In the genomic region with DNA sequence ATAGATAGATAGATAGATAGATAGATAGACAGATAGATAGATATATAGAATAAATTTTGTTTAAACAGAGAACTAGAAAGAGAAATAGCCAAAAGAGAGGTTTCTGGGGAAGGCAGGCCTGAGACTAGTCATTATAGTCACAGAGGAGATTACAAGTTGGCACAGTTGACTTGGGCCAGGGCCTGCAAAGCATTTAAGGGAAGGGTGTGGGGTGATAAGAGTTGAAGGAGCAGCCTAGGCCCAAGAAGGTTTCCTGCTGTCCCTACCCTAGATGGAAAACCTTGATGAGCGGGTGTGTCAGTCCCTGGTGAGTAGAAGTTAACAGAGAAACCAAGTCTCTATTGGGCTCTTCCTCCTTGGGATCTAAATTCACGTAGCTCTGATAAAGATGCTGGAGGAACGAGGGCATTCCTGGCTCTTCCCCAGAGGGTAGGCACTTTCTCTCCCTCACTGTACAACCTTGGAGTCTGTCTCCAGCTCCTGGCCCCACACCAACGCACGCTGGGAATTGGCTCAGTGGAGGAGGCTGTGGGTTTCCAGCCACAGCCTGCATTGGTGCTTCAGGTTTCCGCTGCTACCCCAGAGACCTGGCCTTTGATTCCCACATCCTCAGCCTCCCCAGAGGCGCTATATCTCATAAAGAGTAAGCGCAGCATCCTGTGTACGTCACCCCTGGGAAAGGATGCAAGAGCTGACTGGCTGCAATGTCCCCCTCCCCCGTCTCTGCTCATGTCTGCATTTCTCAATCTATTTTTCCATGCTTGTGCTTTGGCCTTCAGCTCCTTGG, we compare ENCODE assay signal across 12 mouse cellular contexts. TPM values are rescaled to one million over a fixed set of nuclear protein-coding genes. Genes with fewer than 3 reads are reported as not detected.
DNase-seq lines count a peak whose midpoint lies in the region; ATAC-seq and TF ChIP-seq lines count a peak whose summit lies in the region.
"Had no signal": no experiment of that assay in that cellular context is flagged by ENCODE, and none has a peak within 500 bp of the region (broad histone marks: within the 10 kb centered on the region; RNA-seq: fewer than 3 reads in every experiment).

No protein-coding gene starts in this region.

- no peaks in the 10 kb centered on the region for H3K79me2 ChIP-seq in heart, adult 2 months (replicated peaks; ENCODE audit: control insufficient read depth, insufficient read depth, low read length)

- no peaks in the 10 kb centered on the region for H3K9me3 ChIP-seq in heart, embryonic 11.5 days (replicated peaks; ENCODE audit: control insufficient read depth, low read length)
- no peaks in the 10 kb centered on the region for H3K9me3 ChIP-seq in midbrain, embryonic 11.5 days (ENCODE audit: control insufficient read depth, low read length)
- H3K9me3 ChIP-seq: limb, embryonic 13.5 days had no signal

- TF ChIP-seq EP300 in heart, adult 2 months (IDR thresholded peaks at IDR 0.05; ENCODE audit: insufficient read depth, low read depth, low read length), result no peak

- DNase-seq in heart, adult 2 months, result peak; percentile 48 to 59
- peak; percentile 35 for DNase-seq in Muller cell, postnatal 12 days (ENCODE audit: inconsistent ontology term)
- DNase-seq in cerebellum, postnatal 25 days, result peak; percentile 92 to 93
- DNase-seq in right cerebral cortex, postnatal 36 days (ENCODE audit: low spot score in 2 of 2), result no peak
- no peak for DNase-seq in lung, adult 18-20 months
- no peak for DNase-seq in midbrain, embryonic 11.5 days (ENCODE audit: low spot score, missing footprints)
- DNase-seq: adrenal gland, adult 2 months had no signal

- no peak overlapping the region for H3K4me2 ChIP-seq in heart, embryonic 11.5 days
- no peak overlapping the region for H3K4me2 ChIP-seq in midbrain, embryonic 11.5 days
- H3K4me2 ChIP-seq: limb, embryonic 13.5 days had no signal

- no peak for TF ChIP-seq POLR2A in heart, adult 2 months (IDR thresholded peaks at IDR 0.05; ENCODE audit: insufficient read depth, low read depth, low read length)

- peak overlapping the region; percentile 32 for H3K27ac ChIP-seq in heart, adult 2 months
- H3K27ac ChIP-seq in heart, embryonic 11.5 days (ENCODE audit: low read depth, low read length), result no peak overlapping the region
- H3K27ac ChIP-seq in midbrain, embryonic 11.5 days (ENCODE audit: low read depth, low read length), result no peak overlapping the region
- H3K27ac ChIP-seq: limb, embryonic 13.5 days; stomach, postnatal 0 days had no signal

- H3K36me3 ChIP-seq in heart, adult 2 months (ENCODE audit: control insufficient read depth, insufficient read depth, low read length), result no peaks in the 10 kb centered on the region
- no peaks in the 10 kb centered on the region for H3K36me3 ChIP-seq in heart, embryonic 11.5 days (ENCODE audit: control insufficient read depth, insufficient read depth, low read length)
- no peaks in the 10 kb centered on the region for H3K36me3 ChIP-seq in midbrain, embryonic 11.5 days (ENCODE audit: control insufficient read depth, insufficient read depth, low read length)
- H3K36me3 ChIP-seq: limb, embryonic 13.5 days had no signal

- H3K4me1 ChIP-seq in heart, adult 2 months (ENCODE audit: control insufficient read depth, insufficient read depth, low read length), result peaks cover 3% of the 10 kb centered on the region; the same call in 1 of the 2 replicates
- H3K4me1 ChIP-seq in heart, embryonic 11.5 days (ENCODE audit: control insufficient read depth, insufficient read depth, low read length), result no peaks in the 10 kb centered on the region
- no peaks in the 10 kb centered on the region for H3K4me1 ChIP-seq in midbrain, embryonic 11.5 days (ENCODE audit: control insufficient read depth, insufficient read depth, low read length)

- ATAC-seq in heart, embryonic 11.5 days (replicated peaks; ENCODE audit: insufficient number of reproducible peaks, low FRiP score, low TSS enrichment), result no peak; the same call in 1 of the 2 replicates
- ATAC-seq in megakaryocyte-erythroid progenitor cell, adult 5-6 weeks (replicated peaks; ENCODE audit: low FRiP score, low TSS enrichment, poor library complexity, severe bottlenecking), result peak; percentile 58; the same call in 1 of the 2 replicates
- ATAC-seq in midbrain, embryonic 11.5 days (ENCODE audit: low FRiP score), result no peak

- H3K9ac ChIP-seq in heart, adult 2 months (ENCODE audit: low read depth, low read length), result no peak overlapping the region
- H3K9ac ChIP-seq in heart, embryonic 11.5 days (ENCODE audit: low read depth, low read length), result no peak overlapping the region
- no peak overlapping the region for H3K9ac ChIP-seq in midbrain, embryonic 11.5 days (ENCODE audit: low read length)
- H3K9ac ChIP-seq: limb, embryonic 13.5 days had no signal

- no peaks in the 10 kb centered on the region for H3K27me3 ChIP-seq in heart, adult 2 months (ENCODE audit: control insufficient read depth, insufficient read depth, low read length)
- H3K27me3 ChIP-seq in heart, embryonic 11.5 days (ENCODE audit: control insufficient read depth, insufficient read depth, low read length), result no peaks in the 10 kb centered on the region
- H3K27me3 ChIP-seq in midbrain, embryonic 11.5 days (ENCODE audit: control insufficient read depth, insufficient read depth, low read length), result no peaks in the 10 kb centered on the region
- H3K27me3 ChIP-seq: limb, embryonic 13.5 days had no signal

- no peak for TF ChIP-seq CTCF in heart, adult 2 months (IDR thresholded peaks at IDR 0.05)

- intact Hi-C loops in heart, adult 2 months (cut with DNase I), result no loop called here

- H3K4me3 ChIP-seq in heart, adult 2 months, result no peak overlapping the region
- no peak overlapping the region for H3K4me3 ChIP-seq in heart, embryonic 11.5 days (ENCODE audit: low read depth, low read length)
- H3K4me3 ChIP-seq in midbrain, embryonic 11.5 days (ENCODE audit: low read depth, low read length), result no peak overlapping the region
- H3K4me3 ChIP-seq: limb, embryonic 13.5 days had no signal

- 32% methylated on average over 10 of the region's 10 CpGs for WGBS in heart, adult 2 months
- 64% methylated on average over 10 of the region's 10 CpGs for WGBS in heart, embryonic 11.5 days (ENCODE audit: insufficient replicate concordance)
- 78% methylated on average over 10 of the region's 10 CpGs for WGBS in midbrain, embryonic 11.5 days

RNA-seq across cellular contexts. Expression of a gene that starts 3.1 kb away (rescaled TPM):
- total RNA-seq in heart, adult 2 months (2021), result under 1 TPM; 0.34 to 0.57 TPM
- 0.53 and 0.66 TPM in 2 replicates for polyA plus RNA-seq in heart, adult 2 months (2012; rRNA removed)
- not detected in 2 replicates for polyA plus RNA-seq in heart, embryonic 11.5 days (2014; fragmentation: Nextera tagmentation; extraction: Ambion mirVana)
- total RNA-seq in megakaryocyte-erythroid progenitor cell, adult 5-6 weeks (2014; fragmentation: Nextera tagmentation), result not detected in 2 replicates
- total RNA-seq in megakaryocyte-erythroid progenitor cell, adult 5-6 weeks (2017), result not detected in 2 replicates
- polyA plus RNA-seq in midbrain, embryonic 11.5 days (2014; fragmentation: Nextera tagmentation; extraction: Ambion mirVana), result not detected in 2 replicates
- polyA plus RNA-seq: embryonic facial prominence, embryonic 11.5 days had no signal

RNA-seq across cellular contexts. Expression of a gene that starts 21.1 kb away (rescaled TPM):
- under 1 TPM; 0.41 to 0.44 TPM for total RNA-seq in heart, adult 2 months (2021)
- polyA plus RNA-seq in heart, adult 2 months (2012; rRNA removed), result 1.0 and 1.4 TPM in 2 replicates
- polyA plus RNA-seq in heart, embryonic 11.5 days (2014; fragmentation: Nextera tagmentation; extraction: Ambion mirVana), result 0.69 and 0.80 TPM in 2 replicates
- not detected in 2 replicates for total RNA-seq in megakaryocyte-erythroid progenitor cell, adult 5-6 weeks (2014; fragmentation: Nextera tagmentation)
- total RNA-seq in megakaryocyte-erythroid progenitor cell, adult 5-6 weeks (2017), result not detected in 2 replicates
- 1.6 and 2.1 TPM in 2 replicates for polyA plus RNA-seq in midbrain, embryonic 11.5 days (2014; fragmentation: Nextera tagmentation; extraction: Ambion mirVana)

RNA-seq across cellular contexts. Expression of a gene that starts 26.6 kb away (rescaled TPM):
- total RNA-seq in heart, adult 2 months (2021), result under 1 TPM; 0.32 to 0.34 TPM
- polyA plus RNA-seq in heart, adult 2 months (2012; rRNA removed), result 0.29 and 0.47 TPM in 2 replicates
- 1.1 and 1.3 TPM in 2 replicates for polyA plus RNA-seq in heart, embryonic 11.5 days (2014; fragmentation: Nextera tagmentation; extraction: Ambion mirVana)
- 0.09 and 0.35 TPM in 2 replicates for total RNA-seq in megakaryocyte-erythroid progenitor cell, adult 5-6 weeks (2014; fragmentation: Nextera tagmentation)
- 1.6 TPM in 1 of 2 replicates, not detected in the other for total RNA-seq in megakaryocyte-erythroid progenitor cell, adult 5-6 weeks (2017)
- 0.88 and 2.4 TPM in 2 replicates for polyA plus RNA-seq in midbrain, embryonic 11.5 days (2014; fragmentation: Nextera tagmentation; extraction: Ambion mirVana)

RNA-seq across cellular contexts. Expression of a gene that starts 27.4 kb away (rescaled TPM):
- total RNA-seq in heart, adult 2 months (2021), result 10 to 100 TPM in 1 of 2 experiments, 1 to 10 TPM in 1; 6.9 to 10.6 TPM
- polyA plus RNA-seq in heart, adult 2 months (2012; rRNA removed), result 15.5 and 16.2 TPM in 2 replicates
- polyA plus RNA-seq in heart, embryonic 11.5 days (2014; fragmentation: Nextera tagmentation; extraction: Ambion mirVana), result 13.8 and 15.8 TPM in 2 replicates
- 0.61 and 3.0 TPM in 2 replicates for total RNA-seq in megakaryocyte-erythroid progenitor cell, adult 5-6 weeks (2014; fragmentation: Nextera tagmentation)
- total RNA-seq in megakaryocyte-erythroid progenitor cell, adult 5-6 weeks (2017), result 0.89 and 2.2 TPM in 2 replicates
- polyA plus RNA-seq in midbrain, embryonic 11.5 days (2014; fragmentation: Nextera tagmentation; extraction: Ambion mirVana), result 7.8 and 7.9 TPM in 2 replicates

RNA-seq across cellular contexts. Expression of a gene that starts 35.0 kb away (rescaled TPM):
- total RNA-seq in heart, adult 2 months (2021), result 100 to 1,000 TPM; 154 to 163 TPM
- 547 and 614 TPM in 2 replicates for polyA plus RNA-seq in heart, adult 2 months (2012; rRNA removed)
- polyA plus RNA-seq in heart, embryonic 11.5 days (2014; fragmentation: Nextera tagmentation; extraction: Ambion mirVana), result 138 and 158 TPM in 2 replicates
- total RNA-seq in megakaryocyte-erythroid progenitor cell, adult 5-6 weeks (2014; fragmentation: Nextera tagmentation), result 5.3 and 30.7 TPM in 2 replicates
- 21.6 and 22.1 TPM in 2 replicates for total RNA-seq in megakaryocyte-erythroid progenitor cell, adult 5-6 weeks (2017)
- 258 and 288 TPM in 2 replicates for polyA plus RNA-seq in midbrain, embryonic 11.5 days (2014; fragmentation: Nextera tagmentation; extraction: Ambion mirVana)

Comparison
In these comparisons a context has a peak if more than half of its experiments do, and no peak if none do; other contexts are left out.
1. DNase-seq: peak in heart, adult 2 months (2 of 2), Muller cell, postnatal 12 days (single experiment) and cerebellum, postnatal 25 days (2 of 2); none in right cerebral cortex, postnatal 36 days (0 of 2), lung, adult 18-20 months (0 of 2) and midbrain, embryonic 11.5 days (single experiment).